Mouse (Mus musculus) thymus, postnatal 25 days (tissue): ENCODE data around the gene Olfr993.

Source experiments
- DNase-seq: peaks from one replicate; pipeline ENCODE4 v3.0.0; 2022

Gene Olfr993

DNA sequence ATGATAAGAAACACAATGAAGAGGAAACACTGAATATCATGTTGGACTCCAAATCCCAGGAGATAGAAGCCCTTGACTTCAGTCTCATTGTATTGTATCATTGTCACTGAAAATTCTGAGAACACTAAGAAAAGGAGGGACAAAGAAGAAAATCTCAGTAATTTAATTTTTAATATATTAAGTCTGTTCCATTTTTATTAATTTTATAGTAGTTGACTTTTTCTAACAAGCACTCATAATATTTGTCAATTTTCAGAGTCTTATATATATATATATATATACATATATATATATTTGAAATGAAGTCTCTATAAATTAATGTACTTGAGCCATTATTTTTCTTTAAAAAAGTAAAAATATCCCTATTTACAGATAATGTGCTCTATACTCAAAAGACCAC lies at the start of gene Olfr993:
Gene Olfr993 (minus strand): TSS at position 101 of the 400 bp plus-strand sequence.
- DNase-seq = no peak

DNA sequence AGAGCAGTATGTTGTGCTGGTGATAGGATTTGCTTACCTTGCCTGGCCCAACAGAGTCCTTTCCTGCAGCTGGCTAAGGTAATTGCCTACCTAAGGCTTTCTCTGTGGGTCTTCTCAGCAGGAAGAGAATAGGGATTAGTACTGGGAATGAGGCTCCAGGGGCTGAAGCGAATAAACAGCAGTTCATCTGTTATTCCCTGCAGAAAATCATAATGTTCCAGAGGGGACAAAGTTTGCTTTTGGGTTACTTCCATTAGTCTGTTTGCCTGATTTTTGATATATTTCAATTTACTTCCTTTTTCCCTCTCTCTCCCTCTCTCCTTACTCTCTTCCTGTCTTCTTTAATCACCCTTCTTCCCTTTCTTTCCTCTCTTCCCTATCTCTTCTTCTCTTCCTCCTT lies 28.9 kb upstream of the Olfr993 start, which contains the start of gene Olfr995:
Gene Olfr995 (minus strand): TSS at position 101 of the 400 bp plus-strand sequence.
- no peak for DNase-seq

DNA sequence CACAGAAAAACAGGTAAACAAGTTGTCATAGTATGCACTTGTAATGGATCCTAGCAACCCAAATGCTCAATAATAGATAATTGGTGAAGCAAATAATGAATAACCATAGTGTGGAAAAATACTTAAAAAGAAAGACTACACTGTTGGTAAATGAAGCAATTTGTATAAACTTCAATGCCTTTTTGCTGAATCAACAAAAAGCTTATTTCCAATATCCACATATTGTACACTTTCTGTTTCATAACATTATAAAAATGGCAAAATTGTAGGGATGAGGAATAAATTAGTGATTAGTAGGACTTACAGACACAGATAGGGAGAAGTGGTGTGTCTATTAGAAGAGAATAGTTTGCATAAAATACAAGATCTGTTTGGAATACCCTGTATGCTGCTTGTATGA lies 27.9 kb upstream of the Olfr993 start:
- DNase-seq = no peak

DNA sequence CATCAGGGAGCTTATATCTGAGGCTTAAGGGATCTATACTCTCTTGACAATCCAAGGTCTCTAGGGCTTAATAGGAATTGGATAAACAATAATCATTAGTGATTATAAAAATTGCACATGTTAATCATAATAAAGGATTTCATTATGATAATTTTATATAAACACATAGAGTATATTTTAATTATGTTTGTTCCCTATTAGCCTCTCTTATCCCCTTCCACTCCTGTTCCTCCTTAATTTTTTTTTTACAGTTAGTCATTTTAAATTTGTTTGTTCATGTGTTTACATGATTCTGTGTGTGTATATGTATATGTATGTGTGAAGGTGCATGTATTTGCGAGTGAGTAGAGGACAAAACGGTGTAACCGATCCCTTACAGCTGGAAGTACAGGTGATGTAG lies 21.7 kb upstream of the Olfr993 start, which contains the start of gene Olfr994:
Gene Olfr994 (minus strand): TSS at position 101 of the 400 bp plus-strand sequence.
- no peak for DNase-seq

DNA sequence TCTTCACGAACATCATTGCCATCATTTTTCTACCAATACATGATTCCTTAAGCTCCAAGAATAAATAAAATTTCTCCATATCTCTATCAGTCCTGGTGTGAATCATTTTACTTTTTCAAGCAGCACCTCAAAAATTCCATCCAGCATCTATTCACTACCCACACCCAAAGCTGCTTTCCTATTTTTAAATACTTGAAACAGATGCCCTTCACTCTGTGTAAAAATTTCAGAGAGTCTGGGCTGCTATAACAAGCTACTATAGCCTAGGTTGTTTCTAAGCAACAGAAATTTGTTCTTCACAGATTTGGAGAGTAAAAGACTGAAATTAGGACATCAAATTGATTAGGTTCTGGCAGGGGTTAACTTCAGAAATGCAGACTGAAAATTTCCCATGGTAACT lies 11.2 kb upstream of the Olfr993 start:
- DNase-seq = no peak

DNA sequence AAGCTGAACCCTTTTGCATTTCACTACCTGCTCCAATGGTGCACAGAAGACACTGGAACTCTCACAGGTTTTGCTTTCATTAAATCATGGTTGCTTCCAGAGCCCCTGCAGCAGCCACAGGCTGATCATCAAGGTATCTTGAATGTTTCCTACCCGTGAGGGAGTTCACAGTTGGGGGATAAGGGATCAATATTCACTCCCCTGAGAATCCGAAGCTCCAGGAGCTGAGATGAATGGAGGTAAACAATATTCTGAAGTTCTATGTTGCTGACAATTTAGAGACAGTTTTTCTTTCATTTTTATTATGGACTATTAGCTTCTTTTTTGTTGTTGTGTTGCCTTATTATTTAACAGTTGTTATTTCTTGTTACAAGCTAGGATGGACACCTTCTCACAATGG lies 5.3 kb downstream of the Olfr993 start, which contains the start of gene Olfr992:
Gene Olfr992 (minus strand): TSS at position 101 of the 400 bp plus-strand sequence.
- DNase-seq = no peak
